Mouse (Mus musculus) heart, embryonic 15.5 days (tissue): ENCODE measurements around the gene Sh3rf1. TPM values are rescaled to one million over a fixed set of nuclear protein-coding genes. Genes with fewer than 3 reads are reported as not detected.

Source experiments
- ATAC-seq: fragments of 200-750 bp; cut with Nextera tagmentation; replicated peaks from 2 replicates; pipeline ENCODE4 v1.8.0; 2017; ENCODE audit warnings: low read depth, moderate TSS enrichment; ENCODE audit not compliant: insufficient number of reproducible peaks, insufficient read depth, low FRiP score
- H3K27ac ChIP-seq: fragments of 300-500 bp; sonication (generic); 2 replicates; pipeline ENCODE4 v1.5.1; 2015; ENCODE audit warnings: mild to moderate bottlenecking, inconsistent platforms
- H3K27me3 ChIP-seq: fragments of 300-500 bp; sonication (generic); 2 replicates; pipeline ENCODE4 v1.6.1; 2015; ENCODE audit warnings: inconsistent platforms
- H3K36me3 ChIP-seq: fragments of 300-500 bp; sonication (generic); 2 replicates; pipeline ENCODE4 v1.6.1; 2015; ENCODE audit warnings: mild to moderate bottlenecking, inconsistent platforms
- H3K4me1 ChIP-seq: fragments of 300-500 bp; sonication (generic); replicated peaks from 2 replicates; pipeline ENCODE4 v1.6.1; 2015; ENCODE audit warnings: inconsistent platforms
- H3K4me2 ChIP-seq: fragments of 300-500 bp; sonication (generic); 2 replicates; pipeline ENCODE4 v1.6.1; 2015; ENCODE audit warnings: inconsistent platforms, mild to moderate bottlenecking, moderate library complexity
- H3K4me3 ChIP-seq: fragments of 300-500 bp; sonication (generic); 2 replicates; pipeline ENCODE4 v1.5.1; 2015; ENCODE audit warnings: mild to moderate bottlenecking, inconsistent platforms
- H3K9ac ChIP-seq: fragments of 300-500 bp; sonication (generic); 2 replicates; pipeline ENCODE4 v1.6.1; 2015; ENCODE audit warnings: mild to moderate bottlenecking, inconsistent platforms
- H3K9me3 ChIP-seq: fragments of 300-500 bp; sonication (generic); replicated peaks from 2 replicates; pipeline ENCODE4 v1.6.1; 2016; ENCODE audit warnings: inconsistent platforms
- WGBS: fragments of 180-500 bp; shearing (Covaris S2); methylation state at CpG from one replicate; pipeline ENCODE4 v1.1.7; 2015; ENCODE audit warnings: mixed read lengths; 5-methylcytosine and 5-hydroxymethylcytosine counted together
- polyA plus RNA-seq: library from polyadenylated mRNA; unstranded; fragments of >200 nt; fragmentation: Nextera tagmentation; extraction: Ambion mirVana; gene quantifications from 2 replicates; pipeline ENCODE4 v1.2.1, GENCODE M21; 2015

Gene Sh3rf1
- polyA plus RNA-seq, 1 experiment from 2014 or later = 4.8 TPM

GRCm38 (mm10) chr8:61316813-61317534, 93.3 kb downstream of the Sh3rf1 start:
- Histone ChIP-seq H3K9me3 (no peaks in the 10 kb centered on the region), H3K4me1 (0 out of 2 replicates have a peak, but pooled peaks cover 2% of the 10 kb centered on the region), H3K9ac (no peak overlapping the region), H3K27ac (peak overlapping the region; percentile 47), H3K4me3 (no peak overlapping the region), H3K4me2 (no peak overlapping the region), H3K36me3 (no peaks in the 10 kb centered on the region), H3K27me3 (no peaks in the 10 kb centered on the region)
- 75% methylated on average over 10 of the region's 10 CpGs for WGBS
- ATAC-seq = no peak

GRCm38 (mm10) chr8:61317535-61318136, 94.0 kb downstream of the Sh3rf1 start:
- H3K4me2 ChIP-seq = no peak overlapping the region
- H3K4me3 ChIP-seq = no peak overlapping the region
- H3K4me1 ChIP-seq = 0 out of 2 replicates have a peak, but pooled peaks cover 4% of the 10 kb centered on the region
- no peaks in the 10 kb centered on the region for H3K9me3 ChIP-seq
- no peaks in the 10 kb centered on the region for H3K36me3 ChIP-seq
- 67% methylated on average over 6 of the region's 6 CpGs for WGBS
- H3K9ac ChIP-seq = no peak overlapping the region
- H3K27ac ChIP-seq = no peak overlapping the region
- ATAC-seq = no peak
- H3K27me3 ChIP-seq = no peaks in the 10 kb centered on the region

DNA sequence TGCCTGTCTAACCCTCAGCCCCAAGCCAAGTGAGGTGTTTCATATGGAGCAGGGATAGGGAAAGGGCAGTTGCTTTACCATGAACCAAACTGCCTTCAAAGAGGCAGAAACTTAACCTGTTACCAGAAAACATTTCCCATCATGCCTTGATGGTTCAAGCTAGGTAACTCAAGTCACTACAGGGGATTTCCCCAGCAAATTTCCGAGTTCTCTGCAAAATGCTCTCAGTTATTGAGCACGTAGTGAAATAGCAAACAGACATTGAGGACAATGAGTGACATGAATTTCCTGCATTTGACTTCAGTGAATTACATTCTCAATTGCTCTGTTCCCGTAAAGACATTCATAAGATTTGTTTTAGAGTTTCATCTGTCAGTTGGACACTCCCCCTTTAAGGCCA, 97.5 kb downstream of the Sh3rf1 start:
- 74% methylated on average over 3 of the region's 3 CpGs for WGBS
- Histone ChIP-seq H3K9me3 (no peaks in the 10 kb centered on the region), H3K9ac (no peak overlapping the region), H3K4me2 (no peak overlapping the region), H3K4me1 (peaks cover 7% of the 10 kb centered on the region; the same call in 1 of the 2 replicates), H3K36me3 (no peaks in the 10 kb centered on the region), H3K4me3 (no peak overlapping the region), H3K27ac (no peak overlapping the region), H3K27me3 (no peaks in the 10 kb centered on the region)
- no peak for ATAC-seq

- peaks cover 7% of the 10 kb centered on the region; the same call in 1 of the 2 replicates for H3K4me1 ChIP-seq
- H3K27ac ChIP-seq = no peak overlapping the region
- H3K4me3 ChIP-seq = no peak overlapping the region
- no peaks in the 10 kb centered on the region for H3K27me3 ChIP-seq
- no peaks in the 10 kb centered on the region for H3K9me3 ChIP-seq
- no peaks in the 10 kb centered on the region for H3K36me3 ChIP-seq
- H3K4me2 ChIP-seq = no peak overlapping the region
- no peak for ATAC-seq
- H3K9ac ChIP-seq = no peak overlapping the region
- 65% methylated on average over 5 of the region's 5 CpGs for WGBS
Measured at GRCm38 (mm10) chr8:61321780-61322179, 98.1 kb downstream of the Sh3rf1 start.

DNA sequence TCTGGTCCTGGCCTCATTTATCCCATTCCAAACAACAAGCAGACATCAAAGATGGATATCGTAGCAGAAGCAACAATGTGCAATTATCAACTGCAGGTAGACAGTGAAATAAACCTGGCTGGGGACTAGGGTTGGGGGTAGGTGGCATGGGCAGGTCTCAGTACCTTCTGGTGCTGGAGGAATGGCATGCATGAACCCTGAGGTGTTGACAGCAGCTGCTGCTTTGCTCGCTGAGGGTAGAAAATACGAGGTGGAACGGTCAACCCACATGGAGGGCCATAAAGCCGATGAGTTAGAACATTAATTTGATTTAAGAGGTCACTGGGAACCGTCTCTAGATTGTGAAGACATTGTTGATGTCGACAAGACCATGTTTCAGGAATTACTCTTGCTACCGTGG, 98.8 kb downstream of the Sh3rf1 start:
- H3K36me3 ChIP-seq = no peaks in the 10 kb centered on the region
- ATAC-seq = no peak
- H3K27ac ChIP-seq = no peak overlapping the region
- no peak overlapping the region for H3K4me3 ChIP-seq
- no peaks in the 10 kb centered on the region for H3K9me3 ChIP-seq
- H3K4me2 ChIP-seq = no peak overlapping the region
- H3K9ac ChIP-seq = no peak overlapping the region
- no peaks in the 10 kb centered on the region for H3K27me3 ChIP-seq
- 55% methylated on average over 8 of the region's 8 CpGs for WGBS
- peaks cover 5% of the 10 kb centered on the region; the same call in 1 of the 2 replicates for H3K4me1 ChIP-seq

- H3K4me2 ChIP-seq = no peak overlapping the region
- WGBS = 68% methylated on average over 10 of the region's 10 CpGs
- no peaks in the 10 kb centered on the region for H3K27me3 ChIP-seq
- no peak overlapping the region for H3K4me3 ChIP-seq
- H3K4me1 ChIP-seq = peaks cover 5% of the 10 kb centered on the region; the same call in 1 of the 2 replicates
- no peaks in the 10 kb centered on the region for H3K36me3 ChIP-seq
- no peak overlapping the region for H3K9ac ChIP-seq
- no peaks in the 10 kb centered on the region for H3K9me3 ChIP-seq
- no peak for ATAC-seq
- H3K27ac ChIP-seq = no peak overlapping the region
Measured at GRCm38 (mm10) chr8:61324363-61324914, 100.8 kb downstream of the Sh3rf1 start.

GRCm38 (mm10) chr8:61325014-61325715, 101.5 kb downstream of the Sh3rf1 start:
- Histone ChIP-seq H3K4me1 (peaks cover 5% of the 10 kb centered on the region; the same call in 1 of the 2 replicates), H3K36me3 (no peaks in the 10 kb centered on the region), H3K4me2 (no peak overlapping the region), H3K27ac (no peak overlapping the region), H3K9ac (no peak overlapping the region), H3K9me3 (no peaks in the 10 kb centered on the region), H3K4me3 (no peak overlapping the region), H3K27me3 (no peaks in the 10 kb centered on the region)
- ATAC-seq = no peak
- 89% methylated on average over 16 of the region's 16 CpGs for whole genome bisulfite sequencing

DNA sequence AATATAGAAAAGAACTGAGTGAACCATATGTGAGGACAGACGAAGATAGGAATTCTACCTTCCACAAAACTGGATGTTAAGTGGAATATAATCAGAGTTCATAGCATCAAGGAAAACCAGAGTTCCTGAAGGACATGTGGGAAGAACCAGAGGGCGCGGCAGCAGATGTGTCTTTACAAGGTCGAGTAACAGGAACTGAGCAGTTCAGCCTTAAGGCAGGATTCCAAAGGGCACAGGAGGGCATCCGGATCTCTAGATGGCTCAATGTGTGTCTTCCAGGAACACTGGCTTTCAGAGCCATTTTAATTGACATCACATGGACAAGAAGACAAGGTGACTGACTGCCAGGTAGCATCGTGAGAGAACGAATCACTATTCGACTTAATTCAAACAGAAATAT, 102.6 kb downstream of the Sh3rf1 start:
- no peak for ATAC-seq
- H3K27ac ChIP-seq = no peak overlapping the region
- H3K36me3 ChIP-seq = no peaks in the 10 kb centered on the region
- 84% methylated on average over 8 of the region's 8 CpGs for WGBS
- no peak overlapping the region for H3K4me2 ChIP-seq
- no peak overlapping the region for H3K9ac ChIP-seq
- H3K4me3 ChIP-seq = no peak overlapping the region
- H3K4me1 ChIP-seq = peaks cover 5% of the 10 kb centered on the region; the same call in 1 of the 2 replicates
- no peaks in the 10 kb centered on the region for H3K9me3 ChIP-seq
- no peaks in the 10 kb centered on the region for H3K27me3 ChIP-seq

DNA sequence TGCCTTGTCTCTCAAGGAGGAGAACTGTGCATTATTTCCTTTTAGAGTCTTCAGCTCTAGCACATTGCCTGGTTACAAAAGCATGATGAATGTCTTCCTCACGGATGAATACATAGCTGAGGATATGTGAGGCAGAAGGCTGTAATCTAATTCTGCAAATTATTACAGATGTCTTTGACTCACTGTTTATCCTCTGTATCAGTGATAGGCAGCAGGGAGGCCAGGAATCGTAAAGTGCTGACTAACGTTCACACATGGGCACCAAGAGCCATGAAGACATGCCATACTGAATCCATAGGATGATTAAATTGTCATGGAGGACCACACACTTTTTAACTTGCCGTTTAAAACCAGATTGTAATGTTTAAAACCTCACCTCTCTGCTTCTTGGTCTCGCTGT, 103.7 kb downstream of the Sh3rf1 start:
- Histone ChIP-seq H3K36me3 (no peaks in the 10 kb centered on the region), H3K4me3 (no peak overlapping the region), H3K4me1 (peaks cover 5% of the 10 kb centered on the region; the same call in 1 of the 2 replicates), H3K27me3 (no peaks in the 10 kb centered on the region), H3K9me3 (no peaks in the 10 kb centered on the region), H3K4me2 (no peak overlapping the region), H3K9ac (no peak overlapping the region), H3K27ac (no peak overlapping the region)
- ATAC-seq = no peak
- 75% methylated on average over 5 of the region's 5 CpGs for WGBS

DNA sequence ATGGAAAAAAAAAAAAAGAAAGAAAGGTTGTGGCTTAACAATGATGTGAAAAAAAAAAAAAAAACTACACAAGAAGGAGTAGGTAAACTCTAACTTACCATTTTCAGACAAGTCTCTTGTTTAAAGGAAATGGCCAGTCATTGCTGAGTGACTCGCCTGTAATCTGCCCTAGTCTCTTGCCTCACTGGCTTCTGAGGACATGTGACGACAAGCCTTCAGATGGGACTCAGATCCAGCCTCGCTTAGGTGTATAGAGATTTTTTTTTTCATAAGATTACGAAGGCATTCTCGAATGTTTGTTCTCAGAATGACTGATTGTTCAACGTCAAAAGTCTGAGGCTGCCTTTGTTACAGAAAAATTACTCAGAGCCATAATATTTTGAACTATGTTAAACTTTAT, 116.0 kb downstream of the Sh3rf1 start:
- Histone ChIP-seq H3K4me1 (no peaks in the 10 kb centered on the region), H3K4me2 (no peak overlapping the region), H3K9ac (no peak overlapping the region), H3K27ac (no peak overlapping the region), H3K9me3 (no peaks in the 10 kb centered on the region), H3K4me3 (no peak overlapping the region), H3K36me3 (no peaks in the 10 kb centered on the region), H3K27me3 (no peaks in the 10 kb centered on the region)
- WGBS = 71% methylated on average over 6 of the region's 6 CpGs
- no peak for ATAC-seq

GRCm38 (mm10) chr8:61340283-61340984, 116.8 kb downstream of the Sh3rf1 start:
- Histone ChIP-seq H3K9ac (no peak overlapping the region), H3K4me2 (no peak overlapping the region), H3K36me3 (no peaks in the 10 kb centered on the region), H3K27me3 (no peaks in the 10 kb centered on the region), H3K4me3 (no peak overlapping the region), H3K4me1 (no peaks in the 10 kb centered on the region), H3K9me3 (no peaks in the 10 kb centered on the region), H3K27ac (no peak overlapping the region)
- no peak for ATAC-seq
- WGBS = 90% methylated on average over 17 of the region's 17 CpGs
